Mouse (Mus musculus) heart, embryonic 16.5 days (tissue): ENCODE data around the gene Cfap45. TPM values are rescaled to one million over a fixed set of nuclear protein-coding genes. Genes with fewer than 3 reads are reported as not detected.
A peak's percentile ranks its signal among the peaks of the same experiment; 100 is the strongest.

Experiments
- ATAC-seq: fragments of 200-750 bp; cut with Nextera tagmentation; replicated peaks from 2 replicates; pipeline ENCODE4 v1.8.0; 2017; ENCODE audit warnings: moderate number of reproducible peaks; ENCODE audit not compliant: insufficient read depth, low FRiP score; ENCODE audit errors: extremely low read depth
- H3K27ac ChIP-seq: fragments of 300-500 bp; sonication (generic); 2 replicates; pipeline ENCODE4 v1.5.1; 2014; ENCODE audit warnings: mild to moderate bottlenecking, low read length, control low read depth, moderate library complexity
- H3K27me3 ChIP-seq: fragments of 300-500 bp; sonication (generic); 2 replicates; pipeline ENCODE4 v1.6.1; 2014; ENCODE audit warnings: low read length, mixed read lengths; ENCODE audit not compliant: control insufficient read depth, insufficient read depth
- H3K36me3 ChIP-seq: fragments of 300-500 bp; sonication (generic); 2 replicates; pipeline ENCODE4 v1.6.1; 2014; ENCODE audit not compliant: control insufficient read depth, insufficient read depth
- H3K4me1 ChIP-seq: fragments of 300-500 bp; sonication (generic); 2 replicates; pipeline ENCODE4 v1.6.1; 2014; ENCODE audit warnings: low read length, mixed read lengths; ENCODE audit not compliant: control insufficient read depth, insufficient read depth
- H3K4me2 ChIP-seq: fragments of 300-500 bp; sonication (generic); 2 replicates; pipeline ENCODE4 v1.6.1; 2014; ENCODE audit warnings: low read depth, mild to moderate bottlenecking, control low read depth, low read length
- H3K4me3 ChIP-seq: fragments of 300-500 bp; sonication (generic); 2 replicates; pipeline ENCODE4 v1.5.1; 2014; ENCODE audit warnings: mild to moderate bottlenecking, control low read depth, low read length
- H3K9ac ChIP-seq: fragments of 300-500 bp; sonication (generic); 2 replicates; pipeline ENCODE4 v1.6.1; 2014; ENCODE audit warnings: low read length, control low read depth
- H3K9me3 ChIP-seq: fragments of 300-500 bp; sonication (generic); replicated peaks from 2 replicates; pipeline ENCODE4 v1.6.1; 2016; ENCODE audit warnings: low read length; ENCODE audit not compliant: control insufficient read depth
- WGBS: fragments of 180-500 bp; shearing (Covaris S2); extraction: QIAGEN DNeasy Blood & Tissue Kit; methylation state at CpG from one replicate; pipeline ENCODE4 v1.1.7; 2014; 5-methylcytosine and 5-hydroxymethylcytosine counted together
- polyA plus RNA-seq: library from polyadenylated mRNA; unstranded; fragments of >200 nt; fragmentation: Nextera tagmentation; extraction: Ambion mirVana; gene quantifications from 2 replicates; pipeline ENCODE4 v1.2.1, GENCODE M21; 2015

Cfap45 gene
- polyA plus RNA-seq, 1 experiment from 2014 or later: 3.2 TPM

DNA sequence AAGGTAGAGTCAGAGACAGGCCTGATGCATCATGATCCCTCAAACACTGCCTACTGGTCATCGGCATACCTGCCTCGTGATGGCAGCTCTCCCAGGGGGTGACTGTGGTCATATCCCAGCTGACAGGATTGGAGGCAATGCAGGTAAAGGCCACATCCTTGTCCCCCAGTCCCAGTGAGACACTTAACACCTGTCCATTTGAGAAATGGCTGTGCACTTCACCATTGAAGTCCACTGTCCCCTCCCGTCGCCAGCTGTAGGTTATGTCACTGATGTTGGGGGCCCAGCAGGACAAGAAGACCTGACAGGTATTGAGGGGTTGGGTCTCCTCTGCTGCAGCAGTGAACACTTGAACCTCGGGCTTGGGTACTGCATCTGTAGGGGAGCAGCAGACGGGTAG lies 63.7 kb downstream of the Cfap45 start:
- Histone ChIP-seq H3K9ac (no peak overlapping the region), H3K4me1 (no peaks in the 10 kb centered on the region), H3K36me3 (no peaks in the 10 kb centered on the region), H3K27me3 (peaks cover 16% of the 10 kb centered on the region), H3K4me3 (no peak overlapping the region), H3K4me2 (no peak overlapping the region), H3K9me3 (no peaks in the 10 kb centered on the region), H3K27ac (no peak overlapping the region)
- no peak for ATAC-seq
- WGBS: 80% methylated on average over 6 of the region's 6 CpGs

DNA sequence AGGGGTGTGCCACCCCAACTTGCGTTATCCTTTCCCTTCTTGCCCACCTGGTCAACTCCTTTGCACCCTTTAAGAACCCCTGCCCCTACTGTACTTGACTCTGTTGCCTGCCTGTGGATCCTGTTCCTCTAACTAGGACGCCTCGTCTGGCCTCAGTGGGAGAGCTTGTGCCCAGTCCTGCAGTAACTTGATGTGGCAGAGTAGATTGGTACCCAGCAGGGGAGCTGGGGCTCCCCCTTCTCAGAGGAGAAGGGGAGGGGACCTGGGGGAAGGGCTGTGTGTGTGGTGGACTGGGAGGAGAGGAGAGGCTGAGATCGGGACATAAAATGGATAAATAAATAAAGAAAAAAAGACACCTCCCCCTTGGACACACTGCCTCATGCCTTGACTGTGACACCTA lies 64.4 kb downstream of the Cfap45 start:
- H3K9me3 ChIP-seq: no peaks in the 10 kb centered on the region
- H3K4me2 ChIP-seq: no peak overlapping the region
- H3K4me1 ChIP-seq: no peaks in the 10 kb centered on the region
- peaks cover 16% of the 10 kb centered on the region for H3K27me3 ChIP-seq
- H3K9ac ChIP-seq: no peak overlapping the region
- no peak overlapping the region for H3K27ac ChIP-seq
- H3K4me3 ChIP-seq: no peak overlapping the region
- 57% methylated on average over 4 of the region's 4 CpGs for WGBS
- ATAC-seq: no peak
- H3K36me3 ChIP-seq: no peaks in the 10 kb centered on the region

DNA sequence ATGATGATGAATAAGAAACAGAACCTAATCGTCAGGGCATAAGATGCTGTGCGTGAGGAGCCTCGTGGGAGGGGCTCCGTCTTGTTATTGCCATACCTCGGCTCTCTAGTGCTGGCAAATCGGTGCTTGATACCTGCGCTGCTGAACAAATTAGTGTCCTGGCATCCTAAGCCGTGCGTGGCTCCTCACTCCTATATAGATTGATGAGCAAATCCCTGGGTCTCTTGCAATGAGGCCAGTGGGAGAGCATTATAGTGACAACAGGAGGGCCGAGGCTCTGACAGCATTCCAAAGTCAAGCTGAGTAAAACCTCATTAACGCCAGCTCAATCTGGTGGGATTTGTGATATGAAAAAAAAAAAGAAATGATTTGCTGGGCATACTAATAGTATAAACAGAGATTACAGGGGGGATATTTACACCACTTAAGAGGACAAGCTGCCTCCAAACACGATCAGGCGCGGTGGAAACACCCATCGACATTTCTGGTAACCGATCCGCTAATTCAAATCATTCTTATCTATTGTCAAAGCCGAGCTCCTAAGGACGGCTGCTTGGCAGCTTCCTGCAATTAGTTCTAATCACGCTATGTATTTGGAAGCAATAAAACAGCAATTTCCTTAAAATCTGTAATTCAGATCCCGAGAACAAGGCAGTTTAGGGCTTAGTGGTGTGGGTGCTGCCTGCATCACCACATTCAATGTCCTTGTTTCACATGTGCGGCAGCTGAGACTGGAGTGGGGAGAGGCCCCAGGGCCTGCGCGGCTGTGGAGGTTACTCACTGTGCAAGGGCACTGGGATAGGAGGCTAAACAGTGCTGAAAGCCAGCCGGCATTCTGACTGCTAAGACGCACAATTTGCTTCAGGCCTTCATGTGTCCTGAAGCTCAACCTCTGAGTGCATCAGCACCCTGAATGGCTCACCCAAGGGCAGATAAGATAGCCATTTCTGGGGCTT lies 65.3 kb downstream of the Cfap45 start:
- Histone ChIP-seq H3K9me3 (no peaks in the 10 kb centered on the region), H3K4me2 (peak overlapping the region; percentile 22), H3K27me3 (peaks cover 16% of the 10 kb centered on the region), H3K9ac (no peak overlapping the region), H3K4me1 (no peaks in the 10 kb centered on the region), H3K27ac (no peak overlapping the region), H3K36me3 (no peaks in the 10 kb centered on the region), H3K4me3 (no peak overlapping the region)
- WGBS: 25% methylated on average over 26 of the region's 26 CpGs
- ATAC-seq: no peak

DNA sequence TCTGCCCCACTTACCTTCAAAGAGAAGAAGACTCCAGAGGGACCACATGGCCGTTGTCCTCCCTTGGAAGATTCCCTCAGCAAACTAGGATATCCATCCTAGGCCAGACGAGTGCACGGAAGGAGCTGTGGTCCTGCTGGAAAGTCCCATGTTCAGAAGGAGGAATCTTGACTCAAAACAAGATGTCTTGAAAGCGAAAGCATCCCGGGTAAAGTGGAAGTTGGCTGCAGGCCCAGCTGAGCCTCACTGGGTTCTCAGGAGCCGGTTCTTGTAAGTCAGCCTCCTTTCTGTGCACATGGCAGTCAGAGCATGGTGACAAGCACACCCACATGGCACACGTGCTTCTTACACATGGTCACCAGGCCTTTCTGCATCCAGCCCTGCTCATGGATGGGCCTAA lies 69.8 kb downstream of the Cfap45 start, which contains the start of gene Slamf8:
Gene Slamf8 (minus strand): TSS at position 184 of the 400 bp plus-strand sequence.
- no peaks in the 10 kb centered on the region for H3K9me3 ChIP-seq
- no peak within 1 kb of the TSS for H3K27ac ChIP-seq
- no peaks in the 10 kb centered on the region for H3K36me3 ChIP-seq
- WGBS: 66% methylated on average over 7 of the region's 7 CpGs
- H3K4me1 ChIP-seq: no peaks in the 10 kb centered on the region
- ATAC-seq: no peak
- H3K9ac ChIP-seq: no peak within 1 kb of the TSS
- no peak within 1 kb of the TSS for H3K4me2 ChIP-seq
- H3K27me3 ChIP-seq: peaks cover 9% of the 10 kb centered on the region
- no peak within 1 kb of the TSS for H3K4me3 ChIP-seq

DNA sequence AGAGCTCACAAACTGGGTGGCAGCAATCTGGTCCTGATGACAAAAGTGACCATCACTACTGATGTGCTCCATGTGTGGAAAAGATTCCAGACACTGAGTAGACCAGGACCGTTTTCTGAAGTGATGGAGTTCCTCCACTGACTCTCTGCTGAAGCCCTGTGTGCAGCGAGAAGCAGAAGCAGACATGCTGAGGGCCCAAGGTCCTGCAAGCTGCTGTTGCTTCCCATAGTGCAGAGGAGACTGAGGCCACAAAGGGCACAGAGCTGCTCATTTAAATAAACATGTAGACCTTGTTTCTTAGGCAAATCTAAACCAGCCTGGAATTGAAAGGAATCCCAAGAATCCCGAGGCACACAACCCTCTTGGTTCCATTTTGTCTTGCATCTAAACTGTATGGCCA lies 72.7 kb downstream of the Cfap45 start:
- no peaks in the 10 kb centered on the region for H3K4me1 ChIP-seq
- H3K4me2 ChIP-seq: no peak overlapping the region
- H3K9me3 ChIP-seq: no peaks in the 10 kb centered on the region
- H3K9ac ChIP-seq: no peak overlapping the region
- WGBS: 61% methylated on average over 3 of the region's 3 CpGs
- H3K36me3 ChIP-seq: no peaks in the 10 kb centered on the region
- no peak for ATAC-seq
- no peak overlapping the region for H3K4me3 ChIP-seq
- no peaks in the 10 kb centered on the region for H3K27me3 ChIP-seq
- H3K27ac ChIP-seq: no peak overlapping the region

DNA sequence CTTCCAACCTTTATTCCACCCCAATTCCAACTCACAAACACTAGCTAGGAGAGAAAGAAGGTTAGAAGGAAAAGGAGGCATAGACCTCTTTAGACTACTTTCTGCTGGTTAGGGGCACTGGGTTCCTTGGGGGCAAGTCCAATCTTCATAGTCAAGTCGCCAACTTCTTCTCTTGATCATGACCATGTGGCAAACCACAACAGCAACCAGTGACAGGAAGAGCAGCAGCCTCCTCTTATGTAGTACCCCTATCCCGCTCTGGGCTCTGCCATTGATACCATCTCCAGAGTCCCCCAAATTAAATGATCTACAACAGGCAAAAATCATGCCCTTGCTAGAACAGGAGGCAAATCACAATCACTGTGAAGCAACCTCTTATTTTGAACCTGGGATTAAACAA lies 73.4 kb downstream of the Cfap45 start:
- WGBS: 76% methylated on average over 2 of the region's 2 CpGs
- no peak overlapping the region for H3K27ac ChIP-seq
- no peaks in the 10 kb centered on the region for H3K27me3 ChIP-seq
- no peaks in the 10 kb centered on the region for H3K36me3 ChIP-seq
- ATAC-seq: no peak
- no peaks in the 10 kb centered on the region for H3K4me1 ChIP-seq
- H3K4me2 ChIP-seq: no peak overlapping the region
- H3K4me3 ChIP-seq: no peak overlapping the region
- H3K9me3 ChIP-seq: no peaks in the 10 kb centered on the region
- no peak overlapping the region for H3K9ac ChIP-seq

DNA sequence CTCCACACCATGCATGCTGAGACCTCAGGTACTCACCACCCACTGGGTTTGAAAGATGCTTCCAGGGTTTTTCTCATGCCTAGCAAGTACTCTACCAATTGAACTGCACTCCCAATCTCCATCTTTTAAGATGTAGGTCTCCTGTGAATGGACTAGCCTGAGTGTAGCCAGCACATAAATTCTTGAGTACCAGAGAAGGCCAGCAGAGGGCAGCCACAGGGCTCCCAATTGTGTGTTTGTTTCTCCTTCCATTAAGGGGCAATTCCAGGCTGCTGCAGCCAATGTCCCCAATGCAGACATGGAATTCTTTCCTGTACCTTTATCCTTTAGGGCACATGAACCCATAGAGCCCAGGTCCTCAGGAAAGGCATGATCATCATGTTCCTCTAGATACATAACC lies 73.9 kb downstream of the Cfap45 start:
- Histone ChIP-seq H3K27ac (no peak overlapping the region), H3K9ac (no peak overlapping the region), H3K36me3 (no peaks in the 10 kb centered on the region), H3K4me3 (no peak overlapping the region), H3K27me3 (no peaks in the 10 kb centered on the region), H3K4me2 (no peak overlapping the region), H3K9me3 (no peaks in the 10 kb centered on the region), H3K4me1 (no peaks in the 10 kb centered on the region)
- ATAC-seq: no peak

Other genes starting within 250 kb of the Cfap45 start
- gene Atp1a2, start 222.7 kb upstream of the Cfap45 start, polyA plus RNA-seq: 18.7 and 20.7 TPM in 2 replicates
- not detected in 2 replicates for gene Kcnj9, start 191.5 kb upstream of the Cfap45 start, polyA plus RNA-seq
- 0.04 and 0.05 TPM in 2 replicates for gene Kcnj10, start 179.6 kb upstream of the Cfap45 start, polyA plus RNA-seq
- gene Pigm, start 144.3 kb upstream of the Cfap45 start, polyA plus RNA-seq: 3.5 and 3.7 TPM in 2 replicates
- gene Slamf9, start 45.4 kb upstream of the Cfap45 start, polyA plus RNA-seq: 0.77 and 0.95 TPM in 2 replicates
- 3.3 and 4.8 TPM in 2 replicates for gene Igsf9, start 39.0 kb upstream of the Cfap45 start, polyA plus RNA-seq
- gene Tagln2, start 20.8 kb upstream of the Cfap45 start, polyA plus RNA-seq: 323 and 328 TPM in 2 replicates
- 0.32 and 0.55 TPM in 2 replicates for gene Vsig8, start 35.1 kb downstream of the Cfap45 start, polyA plus RNA-seq
- 0.35 TPM in 2 replicates for gene Slamf8, start 69.8 kb downstream of the Cfap45 start, polyA plus RNA-seq
- gene Fcrl6, start 81.8 kb downstream of the Cfap45 start, polyA plus RNA-seq: not detected in 2 replicates
- 11.4 and 12.2 TPM in 2 replicates for gene Dusp23, start 112.2 kb downstream of the Cfap45 start, polyA plus RNA-seq
- 0.09 and 0.13 TPM in 2 replicates for gene Crp, start 177.3 kb downstream of the Cfap45 start, polyA plus RNA-seq